Mouse (Mus musculus) liver, embryonic 18 days (tissue): ENCODE results near the gene Gm6760. TPM values are rescaled to one million over a fixed set of nuclear protein-coding genes. Genes with fewer than 3 reads are reported as not detected.

Experiments
- polyA plus RNA-seq: library from polyadenylated mRNA; depleted of rRNA; stranded (reverse); fragments of >200 nt; gene quantifications from 2 replicates; pipeline ENCODE4 v1.2.3, GENCODE M21; 2012; rRNA removed

Gm6760 gene
- polyA plus RNA-seq: not detected in 2 replicates

GRCm38 (mm10) chrX:64152098-64152497, at the start of gene Gm6760:
Gm6760 (minus strand) TSS chrX:64152198.

DNA sequence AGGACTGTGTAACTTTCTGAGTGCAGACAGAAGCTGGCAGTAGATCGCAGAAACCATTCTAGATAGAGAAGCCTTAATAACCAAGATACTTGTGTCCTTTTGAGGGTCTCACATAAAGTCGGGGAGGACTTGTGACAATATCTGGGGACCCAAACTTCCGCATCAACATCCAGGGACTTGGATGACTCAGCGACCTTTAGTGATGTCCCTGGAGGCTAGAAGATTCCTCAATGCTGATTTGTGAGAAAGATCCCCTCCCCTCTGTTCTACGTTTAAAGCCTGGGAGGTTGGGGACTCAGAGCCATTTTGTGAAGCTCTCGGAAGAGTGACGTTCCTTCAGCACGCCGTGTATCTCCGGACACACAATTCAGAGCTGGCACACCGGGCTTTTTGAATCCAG, 21.2 kb upstream of the Gm6760 start, which contains the start of gene 3830417A13Rik:
Gene 3830417A13Rik (plus strand): TSS at position 301 of the 400 bp plus-strand sequence.

Other genes with a start within 250 kb of the Gm6760 start
- gene 3830417A13Rik, start 21.4 kb upstream of the Gm6760 start, polyA plus RNA-seq: not detected in 2 replicates
- gene Slitrk4, start 124.8 kb upstream of the Gm6760 start, polyA plus RNA-seq: 0.02 TPM in 2 replicates